Mouse (Mus musculus): ENCODE results near the gene Arid5b.

DNA sequence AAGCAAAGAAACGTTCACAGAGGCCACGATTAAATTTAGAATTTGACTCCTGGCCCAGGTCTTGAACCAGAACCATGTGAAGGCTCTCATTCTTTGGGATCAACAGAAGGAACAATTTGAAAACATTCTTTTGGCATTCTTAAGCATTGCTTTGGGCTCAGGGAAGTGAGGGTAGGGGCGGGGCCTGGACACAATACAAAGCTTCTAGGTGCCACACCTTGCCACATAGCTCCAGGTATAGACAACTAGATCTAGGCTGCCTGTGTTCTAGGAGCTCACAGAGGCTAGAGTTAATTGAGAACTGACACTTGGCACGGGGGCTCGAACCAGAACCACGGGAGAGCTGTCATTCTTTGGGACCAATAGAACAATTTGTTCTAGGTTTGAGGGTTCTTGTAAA lies 130.0 kb downstream of the Arid5b start:
- no peak for TF ChIP-seq CTCF (IDR thresholded peaks at IDR 0.05; ENCODE audit: low read depth)
- TF ChIP-seq EP300 (IDR thresholded peaks at IDR 0.05; ENCODE audit: low read depth) = no peak

All from heart, postnatal 0 days (tissue).